Mouse (Mus musculus): ENCODE measurements around the gene Kifc5b.

DNA sequence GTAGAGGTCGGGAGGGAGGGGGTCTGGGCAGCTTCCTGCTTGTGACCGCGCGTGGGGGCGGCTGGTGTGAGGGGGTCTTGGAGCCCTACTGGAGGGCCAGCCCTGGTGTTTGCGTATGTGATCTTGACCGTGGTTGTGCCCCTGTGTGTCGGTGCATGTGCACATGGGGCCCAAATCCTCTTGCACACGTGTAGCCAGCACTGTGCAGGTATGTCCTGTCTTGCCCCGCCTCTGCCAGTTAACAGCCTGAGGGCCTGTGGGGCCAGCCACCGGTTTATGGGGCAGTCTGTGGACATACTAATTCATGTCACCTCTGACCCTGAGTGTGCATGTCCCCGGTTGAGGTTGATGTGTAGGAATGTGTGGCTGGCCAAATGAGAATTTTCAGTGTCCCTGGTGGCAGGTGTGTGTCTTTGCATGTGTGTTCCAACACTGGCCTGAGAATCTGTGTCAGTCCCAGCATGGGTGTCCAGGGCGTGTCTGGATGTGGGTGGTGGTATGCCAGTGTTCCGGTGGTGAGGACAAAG, 32.2 kb downstream of the Kifc5b start:
- TF ChIP-seq CTCF (conservative IDR thresholded peaks at IDR 0.05; ENCODE audit: low read length) (peak; percentile 27), NANOG (IDR thresholded peaks at IDR 0.05; ENCODE audit: borderline replicate concordance, low read length) (no peak)
